Mouse (Mus musculus) CH12.LX (cell line): Measurements from ENCODE around the gene Rpl10a. TPM values are rescaled to one million over a fixed set of nuclear protein-coding genes. Genes with fewer than 3 reads are reported as not detected.
A peak's percentile ranks its signal among the peaks of the same experiment; 100 is the strongest.

Source experiments
- DNase-seq: peaks from one replicate; pipeline ENCODE4 v3.0.0-alpha.2; 2013; ENCODE audit errors: extremely low read depth
- H3K27ac ChIP-seq: 2 replicates; pipeline ENCODE4 v1.5.1; 2012; ENCODE audit warnings: low read depth, mild to moderate bottlenecking, control low read depth, moderate library complexity; ENCODE audit not compliant: insufficient read depth
- H3K27me3 ChIP-seq: replicated peaks from 2 replicates; pipeline ENCODE3; 2012; ENCODE audit warnings: inconsistent platforms
- H3K36me3 ChIP-seq, 2 experiments: replicated peaks in 1 of 2; 2 replicates each; pipeline versions ENCODE3 to v1.6.1; 2012; ENCODE audit warnings: inconsistent platforms in 1 of 2, low read length in 1 of 2, mild to moderate bottlenecking in 1 of 2, mixed read lengths in 1 of 2, moderate library complexity in 1 of 2; ENCODE audit not compliant: control insufficient read depth in 1 of 2, insufficient read depth in 1 of 2
- H3K4me1 ChIP-seq, 2 experiments: 2 replicates each; pipeline ENCODE4 v1.6.1; 2012; ENCODE audit warnings: inconsistent platforms in 1 of 2, moderate library complexity in 1 of 2; ENCODE audit not compliant: insufficient read depth in 2 of 2, control insufficient read depth in 1 of 2
- H3K4me2 ChIP-seq: 2 replicates; pipeline ENCODE4 v1.6.1; 2012; ENCODE audit warnings: low read depth, mild to moderate bottlenecking, control low read depth; ENCODE audit not compliant: poor library complexity, insufficient read depth, severe bottlenecking
- H3K4me3 ChIP-seq, 3 experiments: fragments of 150-350 bp in 1 of 3; sonication (generic) in 1 of 3; replicated peaks in 1 of 3; 2 replicates each; pipeline versions ENCODE3 to v1.5.1; 2011 to 2012; ENCODE audit warnings: low read depth in 2 of 3, low read length in 2 of 3, mild to moderate bottlenecking in 2 of 3, moderate library complexity in 2 of 3, control low read depth in 1 of 3, improper control_type of control experiment in 1 of 3, inconsistent platforms in 1 of 3, mixed read lengths in 1 of 3; ENCODE audit not compliant: poor library complexity in 1 of 3
- H3K79me2 ChIP-seq: replicated peaks from 2 replicates; pipeline ENCODE4 v1.6.1; 2012; ENCODE audit warnings: mild to moderate bottlenecking, moderate library complexity; ENCODE audit not compliant: control insufficient read depth, poor library complexity, insufficient read depth, severe bottlenecking; ENCODE audit errors: extremely low read depth
- H3K9ac ChIP-seq: 2 replicates; pipeline ENCODE4 v1.6.1; 2012; ENCODE audit warnings: low read depth, mild to moderate bottlenecking, control low read depth, moderate library complexity; ENCODE audit not compliant: insufficient read depth
- H3K9me3 ChIP-seq: replicated peaks from 2 replicates; pipeline ENCODE3; 2012; ENCODE audit warnings: low read length, inconsistent platforms, mixed read lengths
- CTCF ChIP-seq, 2 experiments: IDR thresholded peaks in 1 of 2; conservative IDR thresholded peaks in 1 of 2; 2 replicates each; pipeline ENCODE4 v1.5.1; 2011 to 2012; ENCODE audit warnings: low read depth in 2 of 2, low read length in 2 of 2, improper control_type of control experiment in 1 of 2, inconsistent platforms in 1 of 2, mild to moderate bottlenecking in 1 of 2, moderate library complexity in 1 of 2
- E2F4 ChIP-seq: IDR thresholded peaks from 2 replicates; pipeline ENCODE4 v1.6.1; 2011; ENCODE audit warnings: low read depth, low read length, improper control_type of control experiment; ENCODE audit not compliant: insufficient replicate concordance
- GABPA ChIP-seq: IDR thresholded peaks from 2 replicates; pipeline ENCODE4 v1.6.1; 2012; ENCODE audit warnings: low read depth, low read length, improper control_type of control experiment, inconsistent platforms; ENCODE audit not compliant: insufficient replicate concordance
- JUN ChIP-seq: IDR thresholded peaks from 2 replicates; pipeline ENCODE4 v1.6.1; 2011; ENCODE audit warnings: low read depth, mild to moderate bottlenecking, low read length, improper control_type of control experiment, moderate library complexity; ENCODE audit not compliant: insufficient read depth
- KAT2A ChIP-seq: IDR thresholded peaks from 2 replicates; pipeline ENCODE4 v1.6.1; 2012; ENCODE audit warnings: low read length, improper control_type of control experiment, inconsistent platforms; ENCODE audit not compliant: insufficient replicate concordance
- MAFK ChIP-seq: IDR thresholded peaks from 2 replicates; pipeline ENCODE4 v1.6.1; 2011; ENCODE audit warnings: low read length, improper control_type of control experiment; ENCODE audit not compliant: insufficient replicate concordance
- MAX ChIP-seq: IDR thresholded peaks from 2 replicates; pipeline ENCODE4 v1.6.1; 2011; ENCODE audit warnings: low read length, improper control_type of control experiment
- MEF2A ChIP-seq: IDR thresholded peaks from 2 replicates; pipeline ENCODE4 v1.6.1; 2014; ENCODE audit warnings: low read depth, mild to moderate bottlenecking, inconsistent platforms, low read length, improper control_type of control experiment, borderline replicate concordance
- MXI1 ChIP-seq: IDR thresholded peaks from 2 replicates; pipeline ENCODE4 v1.6.1; 2011; ENCODE audit warnings: mild to moderate bottlenecking, low read depth, low read length, improper control_type of control experiment
- MYC ChIP-seq: IDR thresholded peaks from 2 replicates; pipeline ENCODE4 v1.6.1; 2011; ENCODE audit warnings: low read depth, mild to moderate bottlenecking, improper control_type of control experiment, low read length
- NELFE ChIP-seq: IDR thresholded peaks from 2 replicates; pipeline ENCODE4 v1.6.1; 2011; ENCODE audit warnings: low read depth, low read length, improper control_type of control experiment
- NRF1 ChIP-seq: IDR thresholded peaks from 2 replicates; pipeline ENCODE4 v1.6.1; 2014; ENCODE audit warnings: low read depth, mild to moderate bottlenecking, inconsistent platforms, low read length, improper control_type of control experiment, moderate library complexity
- RAD21 ChIP-seq: IDR thresholded peaks from 2 replicates; pipeline ENCODE4 v1.6.1; 2011; ENCODE audit warnings: low read depth, mild to moderate bottlenecking, low read length, improper control_type of control experiment, moderate library complexity
- SIN3A ChIP-seq: IDR thresholded peaks from 2 replicates; pipeline ENCODE4 v1.6.1; 2012; ENCODE audit warnings: low read length, improper control_type of control experiment, inconsistent platforms
- SMC3 ChIP-seq: IDR thresholded peaks from 2 replicates; pipeline ENCODE4 v1.6.1; 2011; ENCODE audit warnings: low read depth, low read length, improper control_type of control experiment
- USF2 ChIP-seq: conservative IDR thresholded peaks from 2 replicates; pipeline ENCODE4 v1.6.1; 2011; ENCODE audit warnings: low read depth, low read length, improper control_type of control experiment
- ZC3H11A ChIP-seq: IDR thresholded peaks from 2 replicates; pipeline ENCODE4 v1.6.1; 2012; ENCODE audit warnings: low read depth, mild to moderate bottlenecking, inconsistent platforms, low read length, improper control_type of control experiment
- ZMIZ1 ChIP-seq: IDR thresholded peaks from 2 replicates; pipeline ENCODE4 v1.6.1; 2012; ENCODE audit warnings: low read depth, mild to moderate bottlenecking, inconsistent platforms, low read length, improper control_type of control experiment
- ZNF384 ChIP-seq: IDR thresholded peaks from 2 replicates; pipeline ENCODE4 v1.6.1; 2012; ENCODE audit warnings: low read depth, low read length, improper control_type of control experiment, inconsistent platforms
- dilution Hi-C: fragments of 300-500 bp; cut with MboI; formaldehyde crosslinking; loops from 2 replicates; pipeline ENCODE4 v1.14.3; 2020; ENCODE audit warnings: low sequenced_read_pairs; ENCODE audit not compliant: extremely low pct_unique_long_range_greater_than_20kb, extremely low pct_ligation_motif_present
- in situ Hi-C: fragments of 300-500 bp; cut with MboI; formaldehyde crosslinking; loops from 3 replicates; pipeline ENCODE4 v1.14.3; 2019; ENCODE audit warnings: low sequenced_read_pairs, low pct_ligation_motif_present, low pct_unique_long_range_greater_than_20kb, mixed read lengths
- polyA plus RNA-seq: library from polyadenylated mRNA; unstranded; fragments of >175 nt; gene quantifications from 2 replicates; pipeline ENCODE4 v1.2.1, GENCODE M21; 2012; ENCODE audit warnings: low read depth; ENCODE audit not compliant: insufficient read length
- total RNA-seq, 2 experiments: library from RNA; depleted of rRNA; stranded (reverse); fragments of 300-350 nt in 1 of 2; fragments of >200 nt in 1 of 2; gene quantifications; 2 replicates each; pipeline ENCODE4 v1.2.3; 2012 to 2014

The Rpl10a gene
- total and polyA plus RNA-seq, 3 experiments: 1,605 to 4,144 (median 3,467) TPM

- TF ChIP-seq MEF2A: no peak
- peak; percentile 54 for TF ChIP-seq RAD21
- TF ChIP-seq SMC3: peak; percentile 55
- TF ChIP-seq GABPA: no peak
- TF ChIP-seq JUN: no peak
- no peak for TF ChIP-seq MAFK
- TF ChIP-seq ZNF384: no peak
- TF ChIP-seq MYC: no peak
- TF ChIP-seq USF2: no peak
- peak in 1 of 2 experiments; percentile 65; a peak in 2 of 4 replicates for TF ChIP-seq CTCF (conservative IDR thresholded peaks at IDR 0.05 in 1 of 2, IDR thresholded peaks at IDR 0.05 in 1 of 2; ENCODE audit: low read depth in 2 of 2, low read length in 2 of 2)
- no peak for TF ChIP-seq MAX
- no peak for TF ChIP-seq MXI1
- no peak for TF ChIP-seq SIN3A
- no peak for TF ChIP-seq ZMIZ1
- TF ChIP-seq E2F4: no peak
- Histone ChIP-seq H3K36me3 (peaks cover 0 to 61% of the 10 kb centered on the region in 2 experiments), H3K4me2 (no peak overlapping the region), H3K27ac (no peak overlapping the region), H3K27me3 (no peaks in the 10 kb centered on the region), H3K4me1 (peaks cover 0 to 51% of the 10 kb centered on the region in 2 experiments; a peak in 3 of 4 replicates), H3K4me3 (no peak overlapping the region), H3K9me3 (peaks cover 6% of the 10 kb centered on the region), H3K9ac (no peak overlapping the region), H3K79me2 (no peaks in the 10 kb centered on the region)
- DNase-seq: peak; percentile 49
- dilution Hi-C loops (no loop called here), in situ Hi-C loops (no loop called here)
Observed at GRCm38 (mm10) chr17:28287980-28288379, 40.3 kb upstream of the Rpl10a start.

GRCm38 (mm10) chr17:28290262-28290661 lies 38.0 kb upstream of the Rpl10a start:
- Histone ChIP-seq H3K27me3 (no peaks in the 10 kb centered on the region), H3K79me2 (no peaks in the 10 kb centered on the region), H3K9ac (no peak overlapping the region), H3K4me1 (peaks cover 10 to 55% of the 10 kb centered on the region in 2 experiments)
- in situ Hi-C loops: no loop called here
- TF ChIP-seq ZNF384: no peak
- TF ChIP-seq, all 38 proteins: peak for 0
- no peak for DNase-seq
- H3K4me3 ChIP-seq: no peak overlapping the region
- no peak overlapping the region for H3K27ac ChIP-seq
- H3K4me2 ChIP-seq: no peak overlapping the region
- peaks cover 0 to 55% of the 10 kb centered on the region in 2 experiments for H3K36me3 ChIP-seq
- dilution Hi-C loops: no loop called here
- peaks cover 6% of the 10 kb centered on the region for H3K9me3 ChIP-seq

GRCm38 (mm10) chr17:28290671-28291070 lies 37.6 kb upstream of the Rpl10a start:
- no peak overlapping the region for H3K27ac ChIP-seq
- dilution Hi-C loops: no loop called here
- DNase-seq: no peak
- H3K9ac ChIP-seq: no peak overlapping the region
- peaks cover 6% of the 10 kb centered on the region for H3K9me3 ChIP-seq
- H3K4me1 ChIP-seq: peaks cover 11 to 55% of the 10 kb centered on the region in 2 experiments
- no peak for TF ChIP-seq ZC3H11A
- no peak for TF ChIP-seq MEF2A
- TF ChIP-seq SIN3A: no peak
- TF ChIP-seq ZMIZ1: no peak
- no peak for TF ChIP-seq KAT2A
- TF ChIP-seq MAX: no peak
- TF ChIP-seq NRF1: no peak
- no peak for TF ChIP-seq NELFE
- TF ChIP-seq, all 38 proteins: peak for 0
- in situ Hi-C loops: no loop called here
- H3K79me2 ChIP-seq: no peaks in the 10 kb centered on the region
- no peaks in the 10 kb centered on the region for H3K27me3 ChIP-seq
- no peak overlapping the region for H3K4me3 ChIP-seq
- H3K36me3 ChIP-seq: peaks cover under 1 to 57% of the 10 kb centered on the region in 2 experiments
- no peak overlapping the region for H3K4me2 ChIP-seq
